Mouse (Mus musculus): ENCODE measurements around the gene Srcap. TPM values are rescaled to one million over a fixed set of nuclear protein-coding genes. Genes with fewer than 3 reads are reported as not detected.
A peak's percentile ranks its signal among the peaks of the same experiment; 100 is the strongest.

Srcap gene
- total RNA-seq, 2 experiments from 2014 or later, result 21.9 to 170 TPM

- no peak for ATAC-seq (replicated peaks; ENCODE audit: low FRiP score, low TSS enrichment, poor library complexity, severe bottlenecking)
Observed at GRCm38 (mm10) chr7:127561340-127561858, 49.6 kb downstream of the Srcap start, which contains the start of gene Tmem265. Tmem265 (plus strand) TSS chr7:127561390.

- no peak for ATAC-seq (replicated peaks; ENCODE audit: low FRiP score, low TSS enrichment, poor library complexity, severe bottlenecking)
Observed at GRCm38 (mm10) chr7:127564381-127565150, 52.8 kb downstream of the Srcap start.

- peak; percentile 99 for ATAC-seq (replicated peaks; ENCODE audit: low FRiP score, low TSS enrichment, poor library complexity, severe bottlenecking)
Observed at GRCm38 (mm10) chr7:127572895-127573471, 61.2 kb downstream of the Srcap start, which contains the start of gene Phkg2. Phkg2 (plus strand) TSS chr7:127573340.

GRCm38 (mm10) chr7:127573503-127574008 is 61.8 kb downstream of the Srcap start:
- no peak for ATAC-seq (replicated peaks; ENCODE audit: low FRiP score, low TSS enrichment, poor library complexity, severe bottlenecking)

- no peak for ATAC-seq (replicated peaks; ENCODE audit: low FRiP score, low TSS enrichment, poor library complexity, severe bottlenecking)
Observed at GRCm38 (mm10) chr7:127574115-127574514, 62.3 kb downstream of the Srcap start.

DNA sequence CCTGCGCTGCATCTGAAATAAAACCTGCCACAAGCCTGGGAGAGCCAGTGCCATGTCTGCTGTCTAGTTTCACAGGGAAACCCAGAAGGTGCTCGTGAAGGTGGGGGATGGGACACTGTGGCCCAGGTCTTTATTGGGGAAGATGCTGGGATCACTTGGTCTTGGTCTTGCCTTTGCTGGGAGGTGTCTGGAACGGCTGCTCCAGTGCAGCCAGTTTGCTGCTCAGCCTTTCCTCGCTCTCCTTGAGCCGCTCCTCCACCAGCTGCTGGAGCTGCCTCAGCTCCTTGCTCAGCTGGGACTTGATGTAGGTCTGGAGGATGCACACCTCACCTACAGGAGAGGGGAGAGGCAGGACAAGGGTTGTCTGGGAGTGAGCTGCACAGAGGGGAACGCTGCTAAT is 71.5 kb downstream of the Srcap start:
- ATAC-seq (replicated peaks; ENCODE audit: low FRiP score, low TSS enrichment, poor library complexity, severe bottlenecking), result no peak

DNA sequence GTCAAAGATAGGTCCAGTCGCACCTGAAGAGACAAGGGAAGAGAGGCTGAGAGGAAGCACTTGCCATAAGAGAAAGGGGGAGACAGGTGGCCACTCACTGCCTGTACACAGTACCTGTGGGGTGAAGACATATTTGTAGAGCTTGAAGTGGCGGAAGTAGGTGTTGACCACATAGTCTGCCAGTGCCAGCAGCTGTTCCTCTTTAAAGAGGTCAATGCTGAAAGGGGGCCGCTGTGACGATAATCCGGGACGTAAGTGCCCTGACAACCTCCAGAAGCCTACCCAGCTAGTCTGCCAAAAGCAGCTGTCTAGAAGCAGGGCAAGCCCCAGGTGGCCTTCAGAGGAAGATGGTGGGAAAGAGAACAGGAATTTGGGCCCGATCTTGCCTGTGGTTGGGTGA is 73.2 kb downstream of the Srcap start:
- ATAC-seq (replicated peaks; ENCODE audit: low FRiP score, low TSS enrichment, poor library complexity, severe bottlenecking), result no peak

GRCm38 (mm10) chr7:127586149-127586548 is 74.4 kb downstream of the Srcap start:
- ATAC-seq (replicated peaks; ENCODE audit: low FRiP score, low TSS enrichment, poor library complexity, severe bottlenecking), result peak; percentile 53

GRCm38 (mm10) chr7:127587196-127587595 is 75.4 kb downstream of the Srcap start:
- ATAC-seq (replicated peaks; ENCODE audit: low FRiP score, low TSS enrichment, poor library complexity, severe bottlenecking), result no peak

- ATAC-seq (replicated peaks; ENCODE audit: low FRiP score, low TSS enrichment, poor library complexity, severe bottlenecking), result peak; percentile 88
Observed at GRCm38 (mm10) chr7:127588011-127588871, 76.5 kb downstream of the Srcap start, which contains the start of the genes Ccdc189 and Rnf40. Ccdc189 (minus strand) TSS chr7:127588595. Rnf40 (plus strand) TSS chr7:127588767.

DNA sequence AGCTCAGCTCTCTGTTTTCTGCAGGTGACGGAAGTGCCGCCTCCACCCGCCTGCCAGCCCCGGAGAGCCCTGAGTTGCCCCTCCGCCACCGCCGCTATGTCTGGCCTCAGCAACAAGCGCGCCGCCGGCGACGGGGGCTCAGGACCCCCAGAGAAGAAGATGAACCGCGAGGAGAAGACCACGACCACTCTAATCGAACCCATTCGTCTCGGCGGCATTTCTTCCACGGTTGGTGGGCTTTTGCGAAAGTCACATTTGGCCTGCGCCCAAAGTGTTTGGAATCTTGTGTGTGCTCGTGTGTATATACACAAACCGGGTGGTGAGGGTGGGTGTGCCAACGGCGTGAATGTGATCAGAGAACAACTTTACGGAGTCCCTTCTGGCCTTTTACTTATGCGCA is 77.1 kb downstream of the Srcap start:
- no peak; the same call in 1 of the 2 replicates for ATAC-seq (replicated peaks; ENCODE audit: low FRiP score, low TSS enrichment, poor library complexity, severe bottlenecking)

DNA sequence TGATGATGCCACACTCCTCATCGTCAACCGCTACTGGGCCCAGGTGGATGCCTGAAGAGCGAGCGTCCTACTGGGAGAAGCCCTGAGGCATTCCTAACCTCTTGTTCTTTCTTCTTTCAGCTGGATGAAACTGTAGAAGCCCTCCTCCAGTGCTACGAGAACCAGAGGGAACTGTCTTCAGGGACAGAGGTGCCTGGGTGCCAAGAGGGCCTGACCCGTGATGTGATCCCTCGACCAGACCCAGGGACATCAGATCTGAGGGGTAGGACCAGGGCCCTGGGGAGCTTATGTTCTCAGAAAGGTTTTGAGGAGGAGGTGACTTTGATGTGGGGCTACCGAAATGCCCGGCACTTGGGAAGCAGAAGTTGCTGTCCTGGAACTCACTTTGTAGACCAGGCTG is 77.9 kb downstream of the Srcap start:
- ATAC-seq (replicated peaks; ENCODE audit: low FRiP score, low TSS enrichment, poor library complexity, severe bottlenecking), result no peak

GRCm38 (mm10) chr7:127591108-127591507 is 79.3 kb downstream of the Srcap start:
- no peak for ATAC-seq (replicated peaks; ENCODE audit: low FRiP score, low TSS enrichment, poor library complexity, severe bottlenecking)

DNA sequence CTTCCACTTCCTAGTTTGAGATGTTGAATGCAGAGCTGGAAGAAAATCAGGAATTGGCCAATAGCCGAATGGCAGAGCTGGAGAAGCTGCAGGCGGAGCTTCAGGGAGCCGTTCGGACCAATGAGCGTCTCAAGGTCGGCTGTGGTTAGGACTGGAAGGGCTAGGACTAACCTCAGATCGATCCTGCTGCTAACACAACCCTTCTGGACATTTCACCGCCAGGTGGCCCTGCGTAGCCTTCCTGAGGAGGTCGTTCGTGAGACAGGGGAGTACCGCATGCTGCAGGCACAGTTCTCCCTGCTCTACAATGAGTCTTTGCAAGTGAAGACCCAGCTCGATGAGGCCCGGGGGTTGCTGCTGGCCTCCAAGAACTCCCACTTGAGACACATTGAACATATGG is 80.8 kb downstream of the Srcap start:
- ATAC-seq (replicated peaks; ENCODE audit: low FRiP score, low TSS enrichment, poor library complexity, severe bottlenecking), result no peak

- ATAC-seq (replicated peaks; ENCODE audit: low FRiP score, low TSS enrichment, poor library complexity, severe bottlenecking), result no peak
Observed at GRCm38 (mm10) chr7:127596747-127597146, 85.0 kb downstream of the Srcap start.

- ATAC-seq (replicated peaks; ENCODE audit: low FRiP score, low TSS enrichment, poor library complexity, severe bottlenecking), result no peak
Observed at GRCm38 (mm10) chr7:127600612-127601011, 88.8 kb downstream of the Srcap start.

- ATAC-seq (replicated peaks; ENCODE audit: low FRiP score, low TSS enrichment, poor library complexity, severe bottlenecking), result peak; percentile 32; the same call in 1 of the 2 replicates
Observed at GRCm38 (mm10) chr7:127601735-127602134, 90.0 kb downstream of the Srcap start.

DNA sequence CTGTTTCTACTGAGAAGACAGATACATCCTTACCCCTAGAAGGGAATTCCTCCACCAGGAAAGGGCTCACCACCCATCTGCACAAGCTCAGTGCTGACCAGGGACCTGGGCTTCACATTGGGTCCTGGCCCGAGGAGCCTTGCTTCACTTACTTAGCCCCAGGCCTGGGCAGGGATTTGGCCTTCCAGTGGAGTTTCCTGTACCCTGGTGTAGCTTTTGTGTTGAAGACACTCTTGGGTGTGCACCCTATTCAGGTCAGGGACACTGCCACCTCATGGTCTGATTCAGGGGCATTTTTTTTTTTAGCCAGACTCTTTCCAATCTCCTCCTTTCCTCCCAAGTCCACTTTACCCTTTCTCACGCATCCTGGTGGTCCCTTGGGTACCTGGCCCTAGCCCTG is 91.1 kb downstream of the Srcap start:
- ATAC-seq (replicated peaks; ENCODE audit: low FRiP score, low TSS enrichment, poor library complexity, severe bottlenecking), result no peak

DNA sequence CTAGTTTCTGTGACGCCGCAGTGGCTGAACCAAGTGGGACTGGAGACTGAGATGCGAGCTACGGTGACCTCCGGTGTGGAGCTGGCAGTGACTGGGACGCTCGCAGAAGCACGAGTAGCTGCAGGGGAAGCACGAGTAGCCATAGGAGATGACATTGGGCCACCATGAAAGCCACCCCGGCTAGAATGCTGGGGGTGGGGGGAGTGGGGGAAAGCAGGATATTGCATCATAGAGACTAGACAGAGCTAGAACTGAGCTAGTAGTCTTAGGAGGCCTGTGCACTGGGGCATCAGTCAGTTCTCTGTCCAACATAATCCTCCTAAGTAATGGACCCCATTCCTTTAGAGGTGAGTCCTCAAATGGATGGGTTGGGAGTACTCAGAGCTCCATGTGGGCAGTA is 92.5 kb downstream of the Srcap start:
- ATAC-seq (replicated peaks; ENCODE audit: low FRiP score, low TSS enrichment, poor library complexity, severe bottlenecking), result no peak

GRCm38 (mm10) chr7:127607150-127607549 is 95.4 kb downstream of the Srcap start:
- no peak for ATAC-seq (replicated peaks; ENCODE audit: low FRiP score, low TSS enrichment, poor library complexity, severe bottlenecking)

All from megakaryocyte-erythroid progenitor cell, adult 5-6 weeks (primary cell).